Mouse (Mus musculus) neutrophil, adult 5-6 weeks (primary cell): ENCODE measurements at regions not wholly inside any gene's neighbourhood (a gene's known extent, or its start where the extent isn't known, plus 50 kb on each side); places are given as distances from the start of the nearest gene placed in this dataset.

Experiments
- ATAC-seq: fragments of 151-379, 151-347 bp; 2 replicates; pipeline ENCODE4 v1.8.0; 2017; ENCODE audit warnings: mild to moderate bottlenecking, moderate TSS enrichment; ENCODE audit not compliant: insufficient number of reproducible peaks, poor library complexity, low FRiP score, severe bottlenecking; ENCODE audit errors: extremely low read depth

GRCm38 (mm10) chr13:43724161-43724560 lies 60.4 kb upstream of the Cd83 start:
- ATAC-seq = no peak

GRCm38 (mm10) chr13:43725698-43726097 lies 58.9 kb upstream of the Cd83 start:
- ATAC-seq = peak; percentile 51; the same call in 1 of the 2 replicates

- no peak for ATAC-seq
These were observed 57.7 kb upstream of the Cd83 start for GRCm38 (mm10) chr13:43726895-43727341.

DNA sequence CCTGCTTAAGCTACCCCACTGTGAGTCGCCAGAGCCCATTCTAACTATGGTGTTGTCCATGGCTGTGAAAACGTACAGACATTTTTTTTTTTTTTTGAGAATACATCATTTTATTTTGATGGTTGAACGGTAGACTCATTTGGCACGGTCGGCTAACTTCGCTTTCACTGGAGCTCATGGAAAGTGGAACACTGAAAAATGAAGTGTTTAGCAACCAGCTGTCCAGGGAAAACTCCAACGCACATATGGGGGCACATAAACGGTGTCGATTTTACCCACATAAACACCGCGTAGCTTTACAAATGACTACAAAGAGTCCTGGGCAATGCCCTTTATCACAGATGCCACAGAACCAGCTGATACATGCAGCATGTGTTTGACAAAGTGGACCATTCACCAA lies 55.0 kb upstream of the Cd83 start:
- ATAC-seq = no peak

DNA sequence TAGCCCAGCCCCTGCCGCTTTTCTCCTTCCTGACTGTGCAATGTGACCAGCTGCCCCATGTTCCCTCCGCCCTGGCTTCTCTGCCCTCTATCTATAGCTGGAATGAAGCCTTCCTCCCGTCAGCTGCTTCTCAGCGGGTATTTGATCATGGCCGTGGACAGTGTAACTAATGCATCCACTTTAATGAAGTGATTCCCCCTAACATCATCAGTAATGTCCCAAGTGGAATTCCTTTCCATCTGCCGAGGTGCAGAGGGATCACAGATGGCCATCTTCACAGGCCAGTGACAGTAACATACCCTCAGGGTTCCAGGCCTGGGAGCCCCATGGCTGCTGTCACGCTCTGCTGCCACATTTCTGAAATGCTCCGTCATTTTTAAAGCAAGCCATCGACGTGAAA lies 51.5 kb upstream of the Cd83 start:
- ATAC-seq = no peak

- ATAC-seq = no peak
These were observed 49.9 kb upstream of the Cd83 start for GRCm38 (mm10) chr13:43734641-43735040.
